Mouse (Mus musculus): ENCODE results near the gene Myrip. TPM values are rescaled to one million over a fixed set of nuclear protein-coding genes. Genes with fewer than 3 reads are reported as not detected.

Gene Myrip
- polyA plus RNA-seq, 1 experiment from 2014 or later, result 2.3 TPM

DNA sequence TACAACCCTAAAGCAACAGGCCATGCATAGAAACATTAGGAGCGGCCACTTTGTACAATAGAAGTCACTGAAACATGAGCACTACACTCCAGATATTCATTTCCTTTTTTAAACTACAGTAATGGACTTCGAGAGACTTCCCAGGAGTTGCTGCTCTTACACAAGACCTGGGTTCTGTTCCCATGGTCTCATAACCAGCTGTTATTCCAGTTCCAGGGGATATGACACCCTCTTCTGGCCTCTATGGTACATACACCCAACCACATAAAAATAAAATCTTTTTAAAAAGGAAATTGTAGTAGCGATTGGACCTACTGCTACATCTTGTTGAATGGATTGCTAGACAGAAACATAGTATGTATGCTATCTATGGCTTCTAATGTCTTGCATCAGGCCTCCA, 190.2 kb downstream of the Myrip start:
- Histone ChIP-seq H3K4me2 (replicated peaks) (peak overlapping the region; percentile 89; the same call in 1 of the 2 replicates), H3K27ac (replicated peaks) (no peak overlapping the region), H3K9me3 (no peaks in the 10 kb centered on the region), H3K9ac (replicated peaks) (no peak overlapping the region), H3K4me3 (peak overlapping the region; percentile 100; the same call in 1 of the 2 replicates), H3K27me3 (no peaks in the 10 kb centered on the region), H3K4me1 (peaks cover 16% of the 10 kb centered on the region), H3K36me3 (peaks cover 24% of the 10 kb centered on the region)
- WGBS, result 86% methylated on average over 3 of the region's 3 CpGs
- ATAC-seq (ENCODE audit: low FRiP score, low read depth), result no peak

DNA sequence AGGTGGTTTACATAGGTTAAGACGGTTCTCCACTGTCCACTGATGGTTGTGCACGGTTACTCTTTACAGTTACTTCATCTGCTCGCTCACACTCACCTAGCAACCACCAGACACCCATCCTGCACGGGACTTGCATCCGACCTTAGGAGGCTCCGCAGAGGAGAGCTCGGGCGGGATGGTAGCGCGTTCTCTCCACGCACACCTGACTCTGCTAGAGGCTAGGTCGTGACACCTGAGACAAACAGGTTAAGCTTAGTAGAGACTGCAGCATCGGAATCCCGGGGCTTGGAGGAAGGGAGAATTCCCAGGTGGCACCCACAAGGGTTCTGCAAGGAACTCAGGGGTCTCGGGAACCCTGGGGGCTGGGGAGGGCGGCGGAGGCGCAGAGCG, 190.7 kb downstream of the Myrip start, which contains the start of gene Eif1b:
Gene Eif1b (plus strand): TSS at position 223 of the 390 bp plus-strand sequence.
- H3K4me3 ChIP-seq, result peak within 1 kb of the TSS; percentile 100
- WGBS, result 2% methylated on average over 19 of the region's 19 CpGs
- ATAC-seq (ENCODE audit: low FRiP score, low read depth), result peak; percentile 4; the same call in 1 of the 2 replicates

DNA sequence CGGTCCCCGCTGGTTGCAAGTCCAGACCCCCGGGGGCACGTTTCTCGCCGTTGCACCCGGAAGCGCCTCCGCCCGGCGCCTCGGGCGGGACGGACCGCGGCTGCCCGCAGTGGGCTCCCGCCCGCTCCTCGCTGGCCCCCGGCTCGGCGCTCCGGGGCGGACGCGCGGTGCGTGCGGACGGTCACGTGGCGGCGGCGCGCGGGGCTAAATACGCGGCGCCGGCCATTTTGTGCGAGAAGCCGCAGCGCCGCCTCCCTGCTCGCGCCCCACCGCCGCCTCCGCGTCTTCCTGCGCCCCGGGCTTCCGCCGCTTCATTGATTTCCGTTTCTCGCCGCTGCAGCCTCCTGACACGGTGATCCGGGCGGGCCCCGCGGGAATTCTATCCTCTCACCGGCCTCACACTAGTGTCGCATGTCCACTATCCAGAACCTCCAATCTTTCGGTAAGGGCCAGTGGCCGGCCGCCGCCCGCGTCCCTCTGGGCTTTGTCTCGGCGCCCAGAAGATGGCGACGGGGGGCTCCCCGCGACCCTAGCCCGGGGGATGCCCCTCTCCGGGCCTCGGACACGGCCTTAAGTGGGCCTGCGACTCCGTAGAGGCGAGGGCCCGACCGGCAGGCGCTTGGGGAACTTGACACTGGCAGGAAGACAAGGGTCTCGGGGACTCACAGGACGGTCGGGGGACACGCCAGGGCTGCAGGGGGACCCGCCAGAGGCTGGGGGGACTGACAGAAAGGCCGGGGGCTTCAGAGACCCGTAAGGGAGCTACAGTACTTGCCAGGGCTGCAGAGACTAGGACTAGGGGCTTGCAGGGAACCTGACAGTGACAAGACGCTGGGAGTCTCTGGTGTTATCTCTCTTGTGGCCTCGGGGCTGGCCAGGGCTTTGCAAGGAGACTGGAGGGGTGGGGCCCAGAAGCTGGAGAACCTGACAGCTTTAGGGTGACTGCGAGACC, 191.4 kb downstream of the Myrip start:
- peak; percentile 86 for ATAC-seq (ENCODE audit: low FRiP score, low read depth)
- no peaks in the 10 kb centered on the region for H3K9me3 ChIP-seq
- peak overlapping the region; percentile 99 for H3K9ac ChIP-seq (replicated peaks)
- H3K27ac ChIP-seq (replicated peaks), result peak overlapping the region; percentile 92
- peak overlapping the region; percentile 89 for H3K4me2 ChIP-seq (replicated peaks)
- no peaks in the 10 kb centered on the region for H3K27me3 ChIP-seq
- H3K4me3 ChIP-seq, result peak overlapping the region; percentile 100
- under 1% methylated on average over 86 of the region's 97 CpGs for WGBS
- H3K36me3 ChIP-seq, result peaks cover 24% of the 10 kb centered on the region
- H3K4me1 ChIP-seq, result peaks cover 16% of the 10 kb centered on the region

More for the DNA sequence above, 190.7 kb downstream of the Myrip start, which contains the start of gene Eif1b:
- no peaks in the 10 kb centered on the region for H3K27me3 ChIP-seq
- H3K27ac ChIP-seq (replicated peaks), result peak within 1 kb of the TSS; percentile 92
- H3K4me2 ChIP-seq (replicated peaks), result peak within 1 kb of the TSS; percentile 89
- H3K9ac ChIP-seq (replicated peaks), result peak within 1 kb of the TSS; percentile 99
- H3K36me3 ChIP-seq, result peaks cover 24% of the 10 kb centered on the region
- no peaks in the 10 kb centered on the region for H3K9me3 ChIP-seq
- H3K4me1 ChIP-seq, result peaks cover 16% of the 10 kb centered on the region

DNA sequence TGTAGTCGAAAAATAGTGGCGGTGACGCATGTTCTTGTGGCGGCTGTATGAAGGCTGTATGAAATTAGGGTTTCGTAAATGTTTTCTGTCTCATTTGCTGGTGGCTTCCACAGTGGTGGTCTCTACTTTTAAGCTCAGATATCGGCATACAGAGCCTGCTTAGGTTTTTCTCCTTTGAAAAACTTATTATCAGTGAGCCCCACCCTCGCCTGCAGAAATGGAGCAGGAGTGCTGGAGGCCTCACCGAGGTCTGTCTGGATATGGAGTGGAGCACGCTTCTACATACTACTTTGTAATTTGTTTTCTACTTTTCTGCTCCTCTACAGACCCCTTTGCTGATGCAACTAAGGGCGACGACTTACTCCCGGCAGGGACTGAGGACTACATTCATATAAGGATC, 192.5 kb downstream of the Myrip start:
- Histone ChIP-seq H3K27ac (replicated peaks) (no peak overlapping the region), H3K9me3 (no peaks in the 10 kb centered on the region), H3K27me3 (no peaks in the 10 kb centered on the region), H3K9ac (replicated peaks) (peak overlapping the region; percentile 99), H3K4me1 (peaks cover 16% of the 10 kb centered on the region), H3K36me3 (peaks cover 24% of the 10 kb centered on the region), H3K4me3 (peak overlapping the region; percentile 100), H3K4me2 (replicated peaks) (peak overlapping the region; percentile 89)
- WGBS, result 83% methylated on average over 12 of the region's 12 CpGs
- ATAC-seq (ENCODE audit: low FRiP score, low read depth), result no peak

DNA sequence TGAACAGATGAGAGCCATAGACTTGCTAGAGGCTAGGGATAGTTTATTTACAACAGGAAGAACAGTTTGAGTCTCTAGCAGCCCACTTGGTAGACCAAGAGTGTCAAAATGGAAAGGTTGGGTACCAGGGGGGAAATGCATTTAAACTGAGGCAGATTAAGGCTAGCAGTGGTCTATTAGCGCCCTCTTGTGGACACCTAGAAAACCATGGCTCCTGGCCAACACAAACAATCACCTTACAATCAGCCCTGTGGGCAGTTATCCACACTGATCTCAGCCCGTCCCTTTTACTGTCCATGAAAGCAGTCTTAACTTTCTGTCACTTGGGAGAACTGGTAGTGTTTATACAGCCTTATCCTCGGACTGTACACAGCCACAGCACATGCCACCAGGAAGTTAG, 195.4 kb downstream of the Myrip start:
- H3K27me3 ChIP-seq, result no peaks in the 10 kb centered on the region
- H3K4me2 ChIP-seq (replicated peaks), result no peak overlapping the region
- no peak overlapping the region for H3K27ac ChIP-seq (replicated peaks)
- 12% methylated on average over 3 of the region's 3 CpGs for WGBS
- ATAC-seq (ENCODE audit: low FRiP score, low read depth), result no peak; the same call in 1 of the 2 replicates
- no peaks in the 10 kb centered on the region for H3K9me3 ChIP-seq
- H3K4me3 ChIP-seq, result no peak overlapping the region
- H3K9ac ChIP-seq (replicated peaks), result no peak overlapping the region
- H3K4me1 ChIP-seq, result peaks cover 16% of the 10 kb centered on the region
- peaks cover 24% of the 10 kb centered on the region for H3K36me3 ChIP-seq

DNA sequence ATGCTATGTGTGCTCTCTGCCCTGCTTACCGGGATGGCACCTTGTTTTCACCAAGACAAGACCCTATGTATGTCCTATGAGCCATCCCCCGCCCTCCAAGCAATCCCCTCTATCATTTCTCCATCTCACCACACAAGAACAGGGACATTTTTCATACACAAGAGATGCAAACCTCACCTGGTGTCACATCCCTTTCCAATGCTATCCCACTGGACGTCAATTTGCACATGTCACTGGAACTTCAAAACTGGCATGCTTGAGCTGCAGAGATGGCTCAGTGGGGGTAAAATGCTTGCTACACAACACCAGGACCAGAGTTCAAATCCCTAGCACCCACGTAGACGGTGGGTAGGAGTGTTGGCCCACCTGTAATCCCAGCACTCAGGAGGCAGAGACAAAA, 196.7 kb downstream of the Myrip start:
- no peaks in the 10 kb centered on the region for H3K9me3 ChIP-seq
- H3K27me3 ChIP-seq, result no peaks in the 10 kb centered on the region
- H3K4me1 ChIP-seq, result peaks cover 16% of the 10 kb centered on the region
- H3K4me3 ChIP-seq, result no peak overlapping the region
- ATAC-seq (ENCODE audit: low FRiP score, low read depth), result no peak
- H3K9ac ChIP-seq (replicated peaks), result no peak overlapping the region
- 90% methylated on average over 5 of the region's 5 CpGs for WGBS
- H3K4me2 ChIP-seq (replicated peaks), result no peak overlapping the region
- no peak overlapping the region for H3K27ac ChIP-seq (replicated peaks)
- peaks cover 24% of the 10 kb centered on the region for H3K36me3 ChIP-seq

DNA sequence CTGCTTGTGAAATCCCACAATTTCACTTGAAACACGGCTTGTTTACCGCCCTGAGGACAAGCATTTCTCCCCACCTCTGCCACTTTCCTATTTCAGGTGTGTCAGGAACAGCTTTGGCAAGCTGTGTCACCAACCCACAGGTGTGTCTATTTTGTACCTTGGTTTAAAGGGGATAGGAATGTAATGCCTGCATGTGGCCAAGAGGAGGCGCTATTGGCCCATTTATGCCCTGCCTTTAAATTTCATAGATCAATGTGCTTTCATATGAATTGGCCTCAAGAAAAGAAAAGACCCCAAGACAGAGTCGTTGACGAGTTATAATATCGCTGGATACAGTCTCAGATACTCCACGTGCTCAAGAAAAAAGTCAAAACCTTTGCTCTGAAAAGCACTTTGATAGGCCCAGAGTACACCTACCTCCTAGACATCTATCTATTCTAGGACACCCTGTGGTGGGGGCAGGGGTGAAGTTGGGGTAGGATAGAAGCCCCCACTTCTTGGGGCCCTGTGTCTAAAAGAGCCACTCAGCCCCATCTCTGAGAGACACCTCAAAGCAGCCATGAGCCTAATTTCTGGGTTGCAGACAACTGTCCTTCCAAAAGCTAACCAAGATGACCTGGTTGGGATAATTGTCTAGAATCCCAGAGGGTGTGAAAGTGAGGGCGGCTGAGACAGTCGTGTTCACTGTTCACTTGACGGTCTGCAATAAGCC, 200.0 kb downstream of the Myrip start:
- Histone ChIP-seq H3K4me3 (no peak overlapping the region), H3K27ac (replicated peaks) (no peak overlapping the region), H3K27me3 (no peaks in the 10 kb centered on the region), H3K36me3 (no peaks in the 10 kb centered on the region), H3K9me3 (peaks cover 2% of the 10 kb centered on the region; the same call in 1 of the 2 replicates), H3K4me1 (no peaks in the 10 kb centered on the region), H3K9ac (replicated peaks) (no peak overlapping the region), H3K4me2 (replicated peaks) (no peak overlapping the region)
- WGBS, result 39% methylated on average over 10 of the region's 10 CpGs
- peak; percentile 49; the same call in 1 of the 2 replicates for ATAC-seq (ENCODE audit: low FRiP score, low read depth)

DNA sequence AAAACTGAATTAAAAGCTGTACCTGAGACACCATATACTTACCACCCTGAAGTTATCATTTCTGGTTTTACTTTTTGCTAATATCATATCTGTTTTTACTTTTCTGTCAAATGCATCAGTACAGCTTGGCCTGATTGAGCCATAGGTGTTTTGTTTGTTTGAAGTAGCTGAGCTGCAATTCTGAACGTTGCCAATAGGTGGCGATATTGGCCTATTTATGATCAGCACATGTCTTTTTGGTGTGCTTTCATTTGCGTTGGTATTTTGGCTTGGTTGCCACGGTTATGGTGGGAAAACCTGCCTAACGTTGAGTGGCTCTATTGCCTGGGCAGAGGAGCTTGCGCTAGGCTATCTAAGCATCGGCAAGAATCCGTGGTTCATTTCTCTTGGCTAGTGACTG, 200.7 kb downstream of the Myrip start:
- Histone ChIP-seq H3K27ac (replicated peaks) (no peak overlapping the region), H3K9ac (replicated peaks) (no peak overlapping the region), H3K4me3 (no peak overlapping the region), H3K4me2 (replicated peaks) (no peak overlapping the region), H3K36me3 (no peaks in the 10 kb centered on the region), H3K4me1 (no peaks in the 10 kb centered on the region), H3K27me3 (no peaks in the 10 kb centered on the region), H3K9me3 (peaks cover 9% of the 10 kb centered on the region)
- WGBS, result 6% methylated on average over 8 of the region's 8 CpGs
- peak; percentile 44 for ATAC-seq (ENCODE audit: low FRiP score, low read depth)

DNA sequence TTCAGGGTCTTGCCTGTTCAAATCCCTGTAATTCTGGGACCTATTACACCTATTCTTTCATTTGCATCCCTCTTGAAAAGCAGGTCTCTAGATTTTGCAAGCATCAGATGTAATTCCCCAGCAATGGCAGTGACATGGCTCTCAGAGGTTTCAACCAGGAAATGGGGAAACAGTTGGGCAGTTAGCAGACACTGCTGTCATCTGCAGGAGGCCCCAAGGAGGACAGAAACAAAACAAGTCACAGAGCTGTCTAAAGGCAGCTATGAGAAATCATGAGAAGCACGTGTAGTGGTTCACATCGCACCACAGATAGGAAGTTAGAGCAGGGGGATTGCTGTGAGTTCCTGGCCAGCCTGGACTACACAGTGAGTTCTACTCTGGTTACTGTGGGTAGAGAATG, 203.1 kb downstream of the Myrip start:
- no peaks in the 10 kb centered on the region for H3K36me3 ChIP-seq
- H3K9ac ChIP-seq (replicated peaks), result no peak overlapping the region
- ATAC-seq (ENCODE audit: low FRiP score, low read depth), result no peak
- H3K4me3 ChIP-seq, result no peak overlapping the region
- no peaks in the 10 kb centered on the region for H3K27me3 ChIP-seq
- H3K27ac ChIP-seq (replicated peaks), result no peak overlapping the region
- peaks cover 12% of the 10 kb centered on the region for H3K9me3 ChIP-seq
- no peaks in the 10 kb centered on the region for H3K4me1 ChIP-seq
- WGBS, result 78% methylated on average over 2 of the region's 2 CpGs
- H3K4me2 ChIP-seq (replicated peaks), result no peak overlapping the region

DNA sequence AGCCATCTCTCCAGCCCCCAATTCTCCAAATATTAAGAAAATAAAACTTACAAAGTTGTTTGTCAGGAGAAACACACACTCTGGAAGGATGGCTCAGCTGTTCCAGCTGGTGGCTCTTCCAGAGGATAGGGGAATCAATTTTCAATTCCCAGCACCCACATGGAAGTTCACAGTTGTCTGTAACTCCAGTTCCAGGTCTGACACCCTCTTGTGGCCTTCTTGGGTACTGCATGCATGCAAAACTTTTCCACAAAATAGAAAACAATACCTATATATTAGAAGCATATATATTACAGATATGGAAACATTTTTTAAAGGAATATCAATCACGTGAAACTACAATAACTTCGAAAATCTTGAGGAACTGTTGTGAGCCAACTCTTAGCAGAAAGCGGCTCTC, 210.5 kb downstream of the Myrip start:
- no peaks in the 10 kb centered on the region for H3K36me3 ChIP-seq
- WGBS, result 74% methylated on average over 3 of the region's 3 CpGs
- no peak overlapping the region for H3K27ac ChIP-seq (replicated peaks)
- H3K9me3 ChIP-seq, result peaks cover 6% of the 10 kb centered on the region
- no peak for ATAC-seq (ENCODE audit: low FRiP score, low read depth)
- H3K4me3 ChIP-seq, result no peak overlapping the region
- no peak overlapping the region for H3K9ac ChIP-seq (replicated peaks)
- no peaks in the 10 kb centered on the region for H3K4me1 ChIP-seq
- no peaks in the 10 kb centered on the region; the same call in 1 of the 2 replicates for H3K27me3 ChIP-seq
- H3K4me2 ChIP-seq (replicated peaks), result no peak overlapping the region

DNA sequence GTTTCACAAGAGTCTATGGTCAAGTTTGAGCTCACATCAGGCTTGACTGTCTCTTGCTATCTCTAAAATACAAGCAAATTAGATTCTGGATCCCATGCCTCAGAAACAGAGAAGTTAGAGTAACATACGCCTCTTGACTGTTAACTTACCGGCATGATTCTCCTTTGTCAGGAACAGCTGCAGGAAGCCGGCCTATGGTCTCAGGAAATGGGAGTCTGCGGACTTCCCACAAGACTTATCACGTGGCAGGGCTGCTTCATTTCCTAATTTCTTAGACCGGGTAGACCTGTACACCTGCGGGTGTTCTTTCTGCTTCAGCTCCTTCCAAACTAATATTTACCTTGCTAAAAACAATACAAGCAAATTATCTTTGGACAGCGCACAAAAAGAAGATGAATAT, 215.4 kb downstream of the Myrip start:
- ATAC-seq (ENCODE audit: low FRiP score, low read depth), result no peak
- no peaks in the 10 kb centered on the region for H3K4me1 ChIP-seq
- no peak overlapping the region for H3K27ac ChIP-seq (replicated peaks)
- no peak overlapping the region for H3K4me2 ChIP-seq (replicated peaks)
- H3K9ac ChIP-seq (replicated peaks), result no peak overlapping the region
- H3K9me3 ChIP-seq, result no peaks in the 10 kb centered on the region
- no peak overlapping the region for H3K4me3 ChIP-seq
- 92% methylated on average over 8 of the region's 8 CpGs for WGBS
- no peaks in the 10 kb centered on the region; the same call in 1 of the 2 replicates for H3K27me3 ChIP-seq
- H3K36me3 ChIP-seq, result no peaks in the 10 kb centered on the region

DNA sequence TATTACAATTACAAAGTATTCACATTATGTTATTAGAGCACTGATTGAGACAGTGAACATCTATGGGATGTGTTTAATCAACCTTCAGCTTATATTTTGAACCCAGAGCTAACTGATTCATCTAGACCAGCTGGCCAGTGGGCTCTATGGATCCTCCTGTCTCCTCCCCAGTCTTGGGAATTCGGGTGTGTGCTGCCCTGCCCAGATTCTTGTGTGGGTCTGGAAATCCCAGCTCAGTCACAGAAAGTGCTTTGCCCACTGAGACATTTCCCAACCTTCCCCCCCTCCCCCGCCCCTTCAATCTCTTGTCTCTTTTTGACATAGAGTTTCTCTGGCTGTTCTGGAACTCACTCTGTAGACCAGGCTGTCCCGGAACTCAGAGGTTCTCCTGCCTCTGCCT, 217.6 kb downstream of the Myrip start:
- WGBS, result 87% methylated on average over 3 of the region's 3 CpGs

More for the DNA sequence above, 217.6 kb downstream of the Myrip start:
- Histone ChIP-seq H3K36me3 (no peaks in the 10 kb centered on the region), H3K4me2 (replicated peaks) (no peak overlapping the region), H3K4me1 (no peaks in the 10 kb centered on the region), H3K9ac (replicated peaks) (no peak overlapping the region), H3K27ac (replicated peaks) (no peak overlapping the region), H3K4me3 (no peak overlapping the region), H3K9me3 (no peaks in the 10 kb centered on the region), H3K27me3 (no peaks in the 10 kb centered on the region; the same call in 1 of the 2 replicates)
- no peak for ATAC-seq (ENCODE audit: low FRiP score, low read depth)
